Mouse (Mus musculus): Measurements from ENCODE around the gene Qpctl.

Qpctl gene

GRCm38 (mm10) chr7:19148875-19149541, at the start of gene Qpctl:
Gene Qpctl, minus strand, starts transcription at chr7:19149291.
- DNase-seq (ENCODE audit: low spot score in 2 of 2) = peak; percentile 98

- DNase-seq (ENCODE audit: low spot score in 2 of 2) = no peak
Measured at GRCm38 (mm10) chr7:19197985-19198384, 48.9 kb upstream of the Qpctl start.

GRCm38 (mm10) chr7:19196676-19197075, 47.6 kb upstream of the Qpctl start:
- DNase-seq (ENCODE audit: low spot score in 2 of 2) = peak in 1 of 2 experiments; percentile 60

- no peak for DNase-seq (ENCODE audit: low spot score in 2 of 2)
Measured at GRCm38 (mm10) chr7:19194676-19195075, 45.6 kb upstream of the Qpctl start.

DNA sequence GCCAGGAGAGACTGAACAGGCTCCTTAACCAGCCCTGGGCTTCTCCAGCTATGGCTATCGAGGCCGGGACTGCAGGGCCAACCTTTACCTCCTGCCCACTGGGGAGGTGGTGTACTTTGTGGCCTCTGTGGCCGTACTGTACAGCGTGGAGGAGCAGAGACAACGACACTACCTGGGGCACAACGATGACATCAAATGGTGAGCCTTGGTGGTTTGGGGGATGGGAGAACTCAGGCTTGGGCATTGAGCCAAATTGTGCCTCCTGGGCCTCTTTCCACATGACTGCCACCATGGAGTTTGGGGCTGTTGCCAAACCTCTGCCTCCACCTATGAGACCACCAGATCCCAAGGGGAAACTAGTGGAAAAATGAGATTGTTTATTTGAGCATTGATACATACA, 35.7 kb upstream of the Qpctl start:
- no peak for DNase-seq (ENCODE audit: low spot score in 2 of 2)

- no peak for DNase-seq (ENCODE audit: low spot score in 2 of 2)
Measured at GRCm38 (mm10) chr7:19184250-19184649, 35.2 kb upstream of the Qpctl start.

DNA sequence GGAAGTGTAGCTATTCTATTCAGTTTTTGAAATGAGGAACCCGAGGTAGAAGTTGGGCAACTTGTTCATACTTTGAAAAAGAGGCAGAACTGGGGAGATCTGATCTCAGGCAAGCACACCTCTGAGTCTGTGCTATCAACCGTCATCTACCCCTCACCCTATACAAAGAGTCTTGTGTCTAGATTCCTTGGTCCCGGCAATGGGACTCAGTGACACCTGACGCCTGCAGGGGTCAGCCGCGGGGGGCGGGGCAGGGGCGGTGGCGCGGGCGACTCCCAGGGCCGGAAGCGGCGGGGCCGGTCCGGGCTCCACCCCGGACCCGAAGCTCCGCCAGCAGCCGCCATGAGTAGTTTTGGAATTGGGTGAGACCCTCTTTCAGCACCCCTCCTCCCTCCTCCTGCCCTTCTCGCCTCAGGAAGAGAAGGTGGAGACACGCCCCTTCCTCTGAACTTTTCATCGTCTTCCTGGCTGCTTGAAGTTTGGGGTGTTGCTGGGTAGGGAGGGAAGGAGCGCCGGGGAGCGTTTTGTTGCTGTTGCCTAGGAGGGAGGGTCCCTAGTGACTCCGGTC, 31.9 kb upstream of the Qpctl start:
- no peak for DNase-seq (ENCODE audit: low spot score in 2 of 2)

GRCm38 (mm10) chr7:19179936-19180335, 30.8 kb upstream of the Qpctl start:
- no peak for DNase-seq (ENCODE audit: low spot score in 2 of 2)

- DNase-seq (ENCODE audit: low spot score in 2 of 2) = peak in 1 of 2 experiments; percentile 64
Measured at GRCm38 (mm10) chr7:19179173-19179572, 30.1 kb upstream of the Qpctl start.

GRCm38 (mm10) chr7:19178443-19179092, 29.5 kb upstream of the Qpctl start:
- peak; percentile 90 to 92 for DNase-seq (ENCODE audit: low spot score in 2 of 2)

DNA sequence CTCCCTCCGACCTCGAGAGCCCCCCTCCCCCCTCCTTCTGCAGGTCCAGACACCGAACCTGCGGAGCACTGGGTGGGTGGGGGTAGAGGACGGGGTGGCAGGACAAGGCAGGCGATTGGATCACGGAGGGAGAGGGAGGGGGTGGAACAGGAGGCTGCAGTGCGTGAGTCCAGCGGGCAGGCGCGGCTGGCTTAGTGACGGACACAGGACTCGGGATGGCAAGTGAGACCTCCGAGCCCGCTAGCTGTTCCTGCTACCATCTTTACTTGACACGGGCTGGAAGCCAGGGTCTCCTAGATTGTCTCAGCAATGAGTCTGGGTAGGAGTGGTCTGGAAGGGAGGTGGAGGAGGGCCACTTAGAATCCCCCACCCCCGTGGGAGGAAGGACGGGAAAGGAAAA, 28.9 kb upstream of the Qpctl start:
- peak in 1 of 2 experiments; percentile 52 for DNase-seq (ENCODE audit: low spot score in 2 of 2)

- no peak for DNase-seq (ENCODE audit: low spot score in 2 of 2)
Measured at GRCm38 (mm10) chr7:19177216-19177615, 28.1 kb upstream of the Qpctl start.

- no peak for DNase-seq (ENCODE audit: low spot score in 2 of 2)
Measured at GRCm38 (mm10) chr7:19176516-19176947, 27.4 kb upstream of the Qpctl start.

GRCm38 (mm10) chr7:19175708-19176515, 26.8 kb upstream of the Qpctl start, which contains the start of gene Eml2:
Gene Eml2, plus strand, starts transcription at chr7:19176421.
- DNase-seq (ENCODE audit: low spot score in 2 of 2) = peak; percentile 84 to 86

GRCm38 (mm10) chr7:19172874-19173273, 23.8 kb upstream of the Qpctl start:
- peak; percentile 86 for DNase-seq (ENCODE audit: low spot score in 2 of 2)

DNA sequence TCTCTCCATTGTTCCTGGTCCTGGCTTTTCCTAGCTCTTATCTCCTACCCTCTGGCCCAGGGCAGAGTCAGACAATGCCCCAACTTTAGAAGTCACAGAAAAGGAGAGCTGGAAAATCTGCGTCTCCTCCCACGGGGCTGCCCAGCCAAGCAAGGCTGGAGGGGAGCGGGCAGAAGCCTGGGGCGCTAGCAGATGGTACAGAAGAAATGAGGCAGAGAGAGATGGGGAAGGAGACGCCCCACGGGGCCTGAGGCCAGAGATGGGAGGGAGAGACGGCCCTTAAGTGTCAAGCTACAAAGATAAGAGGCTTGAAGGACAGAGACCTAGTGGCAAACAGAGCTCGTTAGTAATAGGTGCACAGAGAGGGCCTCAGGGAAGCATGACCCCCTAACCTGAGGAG, 22.7 kb upstream of the Qpctl start:
- DNase-seq (ENCODE audit: low spot score in 2 of 2) = no peak

GRCm38 (mm10) chr7:19170142-19170541, 21.1 kb upstream of the Qpctl start:
- DNase-seq (ENCODE audit: low spot score in 2 of 2) = peak in 1 of 2 experiments; percentile 64

DNA sequence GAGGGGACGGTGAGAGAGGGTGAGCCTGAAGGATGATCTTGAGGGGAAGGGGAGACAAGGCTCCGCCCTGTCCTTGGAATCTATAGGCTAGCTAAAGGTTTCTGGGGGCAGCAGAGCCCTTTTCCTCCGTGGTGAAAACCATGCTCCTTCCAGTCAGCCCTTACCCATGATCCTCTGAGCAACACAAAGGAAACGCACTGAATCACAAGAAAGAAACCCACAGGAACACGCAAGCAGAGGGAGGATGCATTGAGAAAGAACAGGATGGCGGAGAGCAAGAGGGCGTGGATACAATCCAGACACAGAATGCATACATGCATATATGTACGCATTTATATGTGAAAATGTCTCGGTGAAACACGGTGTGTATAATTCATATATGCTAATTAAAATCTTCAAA, 20.4 kb upstream of the Qpctl start:
- DNase-seq (ENCODE audit: low spot score in 2 of 2) = no peak

DNA sequence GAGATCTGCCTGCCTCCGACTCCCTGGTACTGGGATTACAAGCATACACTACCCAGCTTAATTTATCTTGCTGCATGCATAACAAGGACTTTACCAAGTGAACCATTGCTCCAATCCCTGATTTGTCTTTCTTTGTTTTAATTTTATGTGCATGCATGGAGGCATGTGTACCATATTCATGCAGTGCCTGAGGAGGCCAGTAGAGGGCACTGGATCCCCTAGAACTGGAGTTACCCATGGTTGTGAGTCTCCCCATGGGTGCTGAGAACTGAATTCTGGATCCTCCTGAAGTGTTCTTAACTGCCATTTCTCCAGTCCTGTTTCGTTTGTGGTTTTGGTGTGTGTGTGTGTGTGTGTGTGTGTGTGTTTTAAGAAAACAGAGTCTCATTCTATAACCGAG, 17.9 kb upstream of the Qpctl start:
- DNase-seq (ENCODE audit: low spot score in 2 of 2) = no peak

DNA sequence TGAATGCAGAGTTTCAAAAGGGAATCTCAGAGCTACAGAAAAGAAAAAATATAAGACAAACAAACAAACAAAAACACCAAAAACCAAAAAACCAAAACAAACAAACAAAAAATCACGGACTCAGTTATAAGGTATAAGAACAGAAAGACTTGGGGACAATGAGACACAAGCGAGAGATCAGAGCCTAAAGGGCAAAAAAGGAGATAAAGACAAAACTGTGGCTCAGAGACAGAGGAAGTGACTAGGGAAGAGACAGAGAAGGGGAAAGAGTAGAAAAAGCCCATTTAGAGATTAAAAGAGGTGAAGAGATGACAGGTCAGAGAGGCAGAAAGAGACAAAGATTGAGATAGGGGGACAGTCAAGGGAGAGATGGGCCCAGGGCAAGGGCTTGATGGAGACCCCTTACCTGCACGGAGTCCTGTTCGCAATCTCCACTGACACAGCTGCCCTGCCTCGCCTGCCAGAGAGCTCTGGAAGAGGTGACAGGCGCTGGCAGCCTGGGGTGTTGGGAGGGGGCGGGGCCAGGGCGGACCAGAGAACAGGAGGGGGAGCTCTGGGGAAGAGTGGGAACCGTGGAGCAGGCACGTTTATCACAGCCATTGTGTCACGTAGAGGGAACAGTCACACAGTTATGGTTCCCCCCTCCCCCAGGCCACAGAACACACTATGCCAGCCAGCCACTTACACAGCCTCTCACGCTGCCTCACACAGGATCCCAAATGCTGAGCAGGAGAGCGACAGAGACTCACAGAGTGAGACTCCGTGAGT, 16.7 kb upstream of the Qpctl start, which contains the start of gene Gipr:
Gene Gipr (minus strand): TSS at position 472 of the 768 bp plus-strand sequence.
- DNase-seq (ENCODE audit: low spot score in 2 of 2) = no peak

GRCm38 (mm10) chr7:19164978-19165377, 15.9 kb upstream of the Qpctl start:
- DNase-seq (ENCODE audit: low spot score in 2 of 2) = no peak
